Mouse (Mus musculus): ENCODE measurements around the gene Rbfox1.

The Rbfox1 gene

DNA sequence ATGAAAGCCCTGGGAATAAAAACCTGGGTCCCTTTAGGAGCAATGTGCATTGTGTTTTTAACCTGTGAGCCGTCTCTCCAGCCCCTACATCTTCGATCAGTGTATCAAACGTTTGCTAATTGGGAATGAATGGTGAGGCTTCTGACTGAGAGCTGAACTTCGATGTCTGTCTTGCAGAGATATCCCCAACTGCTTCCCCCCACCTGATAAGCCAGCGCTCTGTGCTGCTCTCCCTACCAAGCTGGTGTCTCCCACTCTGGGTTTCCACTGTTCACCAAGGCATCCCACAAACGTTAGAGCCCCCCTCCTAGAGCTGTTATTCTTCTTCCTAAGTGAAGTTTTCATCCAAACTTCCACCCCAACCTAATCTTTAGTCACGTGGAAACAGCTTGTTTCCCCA is 1112.7 kb downstream of the Rbfox1 start:
- intact Hi-C loops (cut with DNase I) = no loop called here

- intact Hi-C loops (cut with DNase I) = no loop called here
Measured at GRCm38 (mm10) chr16:7004565-7004964, 1119.4 kb downstream of the Rbfox1 start.

DNA sequence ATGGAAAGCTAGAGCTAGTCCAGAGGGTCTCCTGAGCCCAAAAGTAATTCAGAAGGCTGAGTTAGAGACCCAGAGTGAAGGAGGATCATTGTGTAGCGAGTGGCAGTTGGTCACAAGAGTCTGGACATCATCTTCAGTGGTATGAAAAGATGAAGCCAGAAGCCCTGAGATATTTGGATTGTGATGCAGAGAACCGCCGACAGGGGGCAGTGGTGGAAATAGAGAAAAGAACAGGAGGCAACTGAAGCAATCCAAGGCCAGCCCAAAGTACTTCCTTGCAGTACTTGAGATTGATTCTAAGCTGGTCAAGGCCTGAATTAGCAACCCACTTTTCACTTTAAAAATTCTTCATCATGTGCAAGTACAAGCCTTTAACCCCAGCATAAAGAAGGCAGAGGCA is 1120.3 kb downstream of the Rbfox1 start:
- intact Hi-C loops (cut with DNase I) = no loop called here

GRCm38 (mm10) chr16:7017310-7017709 is 1132.2 kb downstream of the Rbfox1 start:
- intact Hi-C loops (cut with DNase I) = no loop called here

- intact Hi-C loops (cut with DNase I) = no loop called here
Measured at GRCm38 (mm10) chr16:7034231-7034630, 1149.1 kb downstream of the Rbfox1 start.

DNA sequence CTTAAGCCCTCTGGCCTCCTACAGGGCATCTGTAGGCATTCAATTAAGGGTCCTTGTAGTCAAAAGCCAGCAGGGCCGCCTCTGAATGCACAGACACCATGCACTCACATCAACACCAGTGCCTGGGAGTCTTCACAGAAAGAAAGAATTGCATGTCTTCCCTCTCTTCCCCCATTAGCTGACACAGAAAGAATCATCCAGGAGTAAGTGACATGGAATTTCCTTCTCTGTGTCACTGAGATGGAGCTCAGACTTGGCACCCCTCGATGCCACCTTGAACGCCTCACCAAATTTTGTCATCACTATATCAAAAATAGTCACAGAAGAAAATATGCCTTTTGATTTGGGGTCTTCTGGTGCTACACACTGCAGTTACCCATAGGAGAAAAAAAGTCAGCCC is 1151.4 kb downstream of the Rbfox1 start:
- intact Hi-C loops (cut with DNase I) = no loop called here

GRCm38 (mm10) chr16:7036988-7037387 is 1151.8 kb downstream of the Rbfox1 start:
- intact Hi-C loops (cut with DNase I) = no loop called here

- intact Hi-C loops (cut with DNase I) = no loop called here
Measured at GRCm38 (mm10) chr16:7038639-7039260, 1153.6 kb downstream of the Rbfox1 start.

- intact Hi-C loops (cut with DNase I) = loop anchor here (10.0 kb wide), 1 partner anchor 895 kb away; no protein-coding TSS in a partner anchor
Measured at GRCm38 (mm10) chr16:7039404-7040367, 1154.5 kb downstream of the Rbfox1 start.

DNA sequence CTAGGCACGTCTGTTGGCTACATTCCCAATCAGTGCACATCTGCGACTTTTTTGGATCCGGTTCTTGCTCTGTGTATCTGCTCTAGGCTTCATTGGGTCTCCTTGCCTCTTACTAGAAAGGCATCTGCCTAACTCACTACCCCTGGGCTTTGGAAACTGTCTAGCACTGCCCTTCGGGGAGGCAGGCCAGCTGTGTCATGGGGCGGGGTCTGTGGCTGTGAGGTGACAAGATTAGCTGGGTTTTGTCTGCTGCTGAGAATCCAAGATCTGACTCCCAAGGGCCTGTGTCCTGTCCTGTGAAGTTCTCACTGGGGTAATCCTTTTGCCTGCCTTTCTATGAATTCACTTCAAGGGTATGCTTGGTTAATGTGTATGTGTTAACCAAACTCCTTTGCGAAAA is 1155.5 kb downstream of the Rbfox1 start:
- intact Hi-C loops (cut with DNase I) = loop anchor here (10.0 kb wide), 1 partner anchor 894 kb away; no protein-coding TSS in a partner anchor

- intact Hi-C loops (cut with DNase I) = loop anchor here (10.0 kb wide), 1 partner anchor 887 kb away; no protein-coding TSS in a partner anchor
Measured at GRCm38 (mm10) chr16:7047421-7047820, 1162.3 kb downstream of the Rbfox1 start.

GRCm38 (mm10) chr16:7049162-7049971 is 1164.2 kb downstream of the Rbfox1 start:
- intact Hi-C loops (cut with DNase I) = loop anchor here (10.0 kb wide), 1 partner anchor 885 kb away; no protein-coding TSS in a partner anchor

GRCm38 (mm10) chr16:7050945-7051344 is 1165.8 kb downstream of the Rbfox1 start:
- intact Hi-C loops (cut with DNase I) = no loop called here

DNA sequence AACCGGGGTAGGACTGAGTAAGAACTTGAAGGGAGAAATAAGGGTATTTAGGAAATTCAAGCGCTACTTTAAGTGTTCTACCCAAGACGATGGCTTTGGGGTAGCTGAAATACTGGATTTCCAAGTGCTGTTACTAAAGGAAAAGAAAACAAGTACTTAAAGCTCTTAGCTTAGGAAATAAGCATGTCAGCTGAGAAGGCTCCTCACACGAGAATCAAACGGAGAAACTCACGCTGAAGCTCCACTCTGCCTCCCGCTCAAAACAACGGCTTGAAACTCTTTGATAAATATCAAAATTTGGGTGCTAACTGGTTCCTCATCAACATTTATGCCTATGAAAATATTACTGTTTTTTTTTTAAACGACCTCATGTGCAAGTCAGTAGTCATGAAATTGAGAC is 1166.8 kb downstream of the Rbfox1 start:
- intact Hi-C loops (cut with DNase I) = no loop called here

GRCm38 (mm10) chr16:7052408-7052807 is 1167.3 kb downstream of the Rbfox1 start:
- intact Hi-C loops (cut with DNase I) = no loop called here

- intact Hi-C loops (cut with DNase I) = no loop called here
Measured at GRCm38 (mm10) chr16:7057789-7058188, 1172.6 kb downstream of the Rbfox1 start.

DNA sequence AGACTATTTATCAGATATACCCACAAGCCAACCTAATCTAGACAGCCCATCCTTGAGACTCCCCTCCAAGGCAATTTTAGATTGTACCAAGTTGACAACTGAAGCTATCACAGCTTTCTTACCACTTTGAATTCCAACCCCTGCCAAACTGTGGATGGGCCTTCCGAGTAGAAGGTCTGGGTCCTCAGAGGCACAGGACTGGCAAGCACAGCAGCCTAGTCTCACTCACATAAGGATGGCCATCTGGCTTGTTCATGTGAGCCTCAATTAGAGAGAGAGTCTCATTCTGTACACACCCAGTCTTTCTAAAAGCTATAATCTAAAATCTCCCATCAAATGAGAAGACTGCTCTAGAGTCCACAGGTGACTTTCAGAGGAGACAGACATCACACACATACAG is 1173.4 kb downstream of the Rbfox1 start:
- intact Hi-C loops (cut with DNase I) = no loop called here

DNA sequence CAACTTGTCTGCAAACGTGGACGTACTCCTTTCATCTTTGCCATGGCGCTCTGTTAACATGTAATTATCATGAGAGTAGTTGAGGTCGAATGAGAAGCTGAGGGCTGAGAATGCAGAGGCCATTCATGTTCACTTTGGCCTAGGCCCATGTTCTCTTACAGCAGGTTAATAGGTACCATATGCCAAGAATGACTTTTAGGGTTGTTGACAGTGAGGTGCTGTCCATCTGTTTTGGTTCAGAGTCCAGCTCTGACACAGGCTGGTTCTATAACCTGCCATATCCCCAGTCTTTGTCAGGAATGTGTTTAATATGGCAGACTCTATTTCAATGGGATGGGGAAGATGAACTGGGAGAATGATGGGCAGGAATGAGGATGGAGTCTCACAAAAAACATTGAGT is 1174.4 kb downstream of the Rbfox1 start:
- intact Hi-C loops (cut with DNase I) = no loop called here

GRCm38 (mm10) chr16:7060864-7061263 is 1175.7 kb downstream of the Rbfox1 start:
- intact Hi-C loops (cut with DNase I) = no loop called here

DNA sequence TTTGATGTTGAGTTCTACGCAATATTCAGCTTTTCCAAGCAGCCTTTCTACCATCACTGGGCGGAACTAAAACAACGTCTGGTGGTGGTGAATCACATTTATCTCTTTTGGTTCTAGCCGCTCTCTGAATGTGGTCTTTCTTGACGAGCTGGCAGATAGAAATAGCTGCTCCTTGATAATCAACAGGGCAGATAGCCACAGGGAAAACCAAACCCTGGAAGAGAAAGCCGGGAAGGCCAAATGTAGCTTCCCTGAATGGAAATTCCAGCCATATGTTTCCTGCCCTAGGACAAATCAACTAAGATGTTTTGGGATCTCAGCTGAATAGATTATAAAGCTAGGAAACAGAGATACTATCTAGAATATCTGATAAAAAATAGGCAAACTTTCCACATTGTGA is 1177.4 kb downstream of the Rbfox1 start:
- intact Hi-C loops (cut with DNase I) = no loop called here

DNA sequence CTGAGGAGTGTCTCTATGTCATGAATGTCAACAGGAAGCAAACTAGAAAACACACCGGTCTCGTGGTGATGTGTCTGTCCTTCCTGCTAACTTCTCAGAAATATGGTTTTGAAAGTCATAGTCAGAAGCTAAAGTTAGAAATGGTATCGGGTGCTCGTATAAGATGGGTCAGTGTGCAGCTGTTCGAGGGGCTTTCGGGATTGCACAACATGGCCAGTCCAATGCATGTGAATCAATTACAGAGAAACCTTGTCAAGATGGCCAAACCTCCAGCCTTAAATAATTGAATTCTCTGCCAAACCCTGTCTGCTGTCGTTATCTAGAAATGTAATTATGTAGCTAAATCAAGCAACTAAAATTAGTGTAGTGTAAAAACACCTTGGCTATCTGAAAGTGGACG is 1182.0 kb downstream of the Rbfox1 start:
- intact Hi-C loops (cut with DNase I) = no loop called here

Data from adrenal gland (tissue).